Mouse (Mus musculus) kidney, postnatal 0 days (tissue): Measurements from ENCODE around the gene Wnk4. TPM values are rescaled to one million over a fixed set of nuclear protein-coding genes. Genes with fewer than 3 reads are reported as not detected.

Experiments used
- ATAC-seq: fragments of 200-750 bp; cut with Nextera tagmentation; replicated peaks from 2 replicates; pipeline ENCODE4 v1.8.0; 2017; ENCODE audit warnings: low read depth, moderate number of reproducible peaks, moderate TSS enrichment, moderate library complexity; ENCODE audit not compliant: low FRiP score
- DNase-seq: peaks from one replicate; pipeline ENCODE4 v3.0.0-alpha.2; 2016; ENCODE audit warnings: low spot score
- H3K27ac ChIP-seq: fragments of 300-500 bp; sonication (generic); 2 replicates; pipeline ENCODE4 v1.5.1; 2014; ENCODE audit warnings: mild to moderate bottlenecking
- H3K27me3 ChIP-seq: fragments of 300-500 bp; sonication (generic); 2 replicates; pipeline ENCODE4 v1.6.1; 2014; ENCODE audit warnings: low read length, mixed read lengths; ENCODE audit not compliant: insufficient read depth
- H3K36me3 ChIP-seq: fragments of 300-500 bp; sonication (generic); 2 replicates; pipeline ENCODE4 v1.6.1; 2014; ENCODE audit warnings: low read length, mixed read lengths; ENCODE audit not compliant: insufficient read depth
- H3K4me1 ChIP-seq: fragments of 300-500 bp; sonication (generic); replicated peaks from 2 replicates; pipeline ENCODE4 v1.6.1; 2014; ENCODE audit warnings: antibody characterized with exemption, low read length, mixed read lengths; ENCODE audit not compliant: insufficient read depth
- H3K4me2 ChIP-seq: fragments of 300-500 bp; sonication (generic); 2 replicates; pipeline ENCODE4 v1.6.1; 2014; ENCODE audit warnings: mild to moderate bottlenecking, low read length, moderate library complexity, mixed read lengths
- H3K4me3 ChIP-seq: fragments of 300-500 bp; sonication (generic); replicated peaks from 2 replicates; pipeline ENCODE4 v1.5.1; 2014; ENCODE audit warnings: low read depth, low read length
- H3K9ac ChIP-seq: fragments of 300-500 bp; sonication (generic); 2 replicates; pipeline ENCODE4 v1.6.1; 2014; ENCODE audit warnings: low read depth, low read length
- H3K9me3 ChIP-seq: fragments of 300-500 bp; sonication (generic); replicated peaks from 2 replicates; pipeline ENCODE4 v1.6.1; 2016; ENCODE audit warnings: low read length, inconsistent platforms, mixed read lengths
- CTCF ChIP-seq: IDR thresholded peaks from 2 replicates; pipeline ENCODE4 v1.5.1; 2016; ENCODE audit warnings: antibody characterized with exemption, low read depth, mild to moderate bottlenecking, moderate library complexity
- WGBS: fragments of 180-500 bp; shearing (Covaris S2); extraction: QIAGEN DNeasy Blood & Tissue Kit; methylation state at CpG from one replicate; pipeline ENCODE4 v1.1.7; 2014; 5-methylcytosine and 5-hydroxymethylcytosine counted together
- polyA plus RNA-seq: library from polyadenylated mRNA; unstranded; fragments of >200 nt; fragmentation: Nextera tagmentation; extraction: Ambion mirVana; gene quantifications from 2 replicates; pipeline ENCODE4 v1.2.1, GENCODE M21; 2015

The Wnk4 gene
- polyA plus RNA-seq, 1 experiment from 2014 or later = 48.8 TPM

- H3K4me2 ChIP-seq = no peak overlapping the region
- H3K36me3 ChIP-seq = 0 out of 2 replicates have a peak, but pooled peaks cover 3% of the 10 kb centered on the region
- H3K27me3 ChIP-seq = no peaks in the 10 kb centered on the region
- no peak for ATAC-seq
- DNase-seq = no peak
- no peak overlapping the region for H3K4me3 ChIP-seq
- H3K9ac ChIP-seq = no peak overlapping the region
- peaks cover 18% of the 10 kb centered on the region for H3K4me1 ChIP-seq
- TF ChIP-seq CTCF = no peak
- peak overlapping the region; percentile 9; the same call in 1 of the 2 replicates for H3K27ac ChIP-seq
- no peaks in the 10 kb centered on the region for H3K9me3 ChIP-seq
- 50% methylated on average over 2 of the region's 2 CpGs for WGBS
Observed at GRCm38 (mm10) chr11:101251031-101251430, 9.3 kb upstream of the Wnk4 start.

- peak overlapping the region; percentile 72 for H3K4me2 ChIP-seq
- 0 out of 2 replicates have a peak, but pooled peaks cover 8% of the 10 kb centered on the region for H3K36me3 ChIP-seq
- ATAC-seq (no peak), DNase-seq (no peak)
- H3K4me3 ChIP-seq = peak overlapping the region; percentile 87
- no peaks in the 10 kb centered on the region for H3K9me3 ChIP-seq
- peak overlapping the region; percentile 93 for H3K27ac ChIP-seq
- no peak for TF ChIP-seq CTCF
- 9% methylated on average over 7 of the region's 7 CpGs for WGBS
- H3K4me1 ChIP-seq = peaks cover 12% of the 10 kb centered on the region
- H3K27me3 ChIP-seq = no peaks in the 10 kb centered on the region
- peak overlapping the region; percentile 89 for H3K9ac ChIP-seq
Observed at GRCm38 (mm10) chr11:101252941-101253340, 7.4 kb upstream of the Wnk4 start.

- H3K27ac ChIP-seq = peak within 1 kb of the TSS; percentile 93
- peak within 1 kb of the TSS; percentile 87 for H3K4me3 ChIP-seq
- 0 out of 2 replicates have a peak, but pooled peaks cover 8% of the 10 kb centered on the region for H3K36me3 ChIP-seq
- no peaks in the 10 kb centered on the region for H3K27me3 ChIP-seq
- H3K9me3 ChIP-seq = no peaks in the 10 kb centered on the region
- 0% methylated on average over 40 of the region's 40 CpGs for WGBS
- DNase-seq (peak; percentile 93), ATAC-seq (peak; percentile 50; the same call in 1 of the 2 replicates)
- TF ChIP-seq CTCF = peak; percentile 30
- H3K4me2 ChIP-seq = peak within 1 kb of the TSS; percentile 72
- H3K9ac ChIP-seq = peak within 1 kb of the TSS; percentile 89
- H3K4me1 ChIP-seq = peaks cover 9% of the 10 kb centered on the region
Observed at GRCm38 (mm10) chr11:101253613-101254389, 6.6 kb upstream of the Wnk4 start, which contains the start of gene Vps25. Vps25 (plus strand) TSS chr11:101253707.

GRCm38 (mm10) chr11:101255826-101256775, 4.3 kb upstream of the Wnk4 start:
- H3K4me3 ChIP-seq = no peak overlapping the region
- H3K4me1 ChIP-seq = peaks cover 22% of the 10 kb centered on the region
- no peak overlapping the region for H3K27ac ChIP-seq
- H3K27me3 ChIP-seq = no peaks in the 10 kb centered on the region
- H3K4me2 ChIP-seq = no peak overlapping the region
- TF ChIP-seq CTCF = no peak
- H3K36me3 ChIP-seq = 0 out of 2 replicates have a peak, but pooled peaks cover 8% of the 10 kb centered on the region
- no peak overlapping the region for H3K9ac ChIP-seq
- WGBS = 81% methylated on average over 13 of the region's 13 CpGs
- DNase-seq (no peak), ATAC-seq (no peak)
- no peaks in the 10 kb centered on the region for H3K9me3 ChIP-seq

GRCm38 (mm10) chr11:101259261-101259712, 1.1 kb upstream of the Wnk4 start:
- Histone ChIP-seq H3K36me3 (0 out of 2 replicates have a peak, but pooled peaks cover 8% of the 10 kb centered on the region), H3K9me3 (no peaks in the 10 kb centered on the region), H3K9ac (no peak overlapping the region), H3K27ac (peak overlapping the region; percentile 90), H3K4me2 (peak overlapping the region; percentile 97), H3K27me3 (peaks cover 4% of the 10 kb centered on the region; the same call in 1 of the 2 replicates), H3K4me3 (no peak overlapping the region), H3K4me1 (peaks cover 33% of the 10 kb centered on the region)
- ATAC-seq (peak; percentile 57), DNase-seq (peak; percentile 89)
- 3% methylated on average over 6 of the region's 6 CpGs for WGBS
- TF ChIP-seq CTCF = no peak

- H3K9me3 ChIP-seq = no peaks in the 10 kb centered on the region
- H3K27me3 ChIP-seq = peaks cover 4% of the 10 kb centered on the region; the same call in 1 of the 2 replicates
- 0% methylated on average over 30 of the region's 30 CpGs for WGBS
- DNase-seq (no peak), ATAC-seq (no peak)
- 0 out of 2 replicates have a peak, but pooled peaks cover 7% of the 10 kb centered on the region for H3K36me3 ChIP-seq
- H3K9ac ChIP-seq = peak overlapping the region; percentile 88
- peak overlapping the region; percentile 90 for H3K27ac ChIP-seq
- H3K4me3 ChIP-seq = peak overlapping the region; percentile 59
- no peak for TF ChIP-seq CTCF
- H3K4me1 ChIP-seq = peaks cover 37% of the 10 kb centered on the region
- peak overlapping the region; percentile 97 for H3K4me2 ChIP-seq
Observed at GRCm38 (mm10) chr11:101260826-101261380, 536 bp downstream of the Wnk4 start.
